Mouse (Mus musculus) embryonic stem cell, embryonic (primary cell): Measurements from ENCODE around the gene Prkca.

Experiments used
- CTCF ChIA-PET, 4 experiments: fragments of 300-600 bp in 2 of 4; fragments of 350-600 bp in 2 of 4; sonication (Branson Sonifier 250); formaldehyde crosslinking; loops; one replicate each; lab custom pipeline; 2022; ENCODE audit warnings: inconsistent platforms in 2 of 4; lab: Charles Lee
- POLR2A ChIA-PET, 4 experiments: fragments of 300-600 bp in 2 of 4; fragments of 350-600 bp in 2 of 4; sonication (Branson Sonifier 250); formaldehyde crosslinking; loops; one replicate each; lab custom pipeline; 2022; ENCODE audit warnings: antibody characterized with exemption in 4 of 4, inconsistent platforms in 1 of 4; lab: Charles Lee

The Prkca gene

DNA sequence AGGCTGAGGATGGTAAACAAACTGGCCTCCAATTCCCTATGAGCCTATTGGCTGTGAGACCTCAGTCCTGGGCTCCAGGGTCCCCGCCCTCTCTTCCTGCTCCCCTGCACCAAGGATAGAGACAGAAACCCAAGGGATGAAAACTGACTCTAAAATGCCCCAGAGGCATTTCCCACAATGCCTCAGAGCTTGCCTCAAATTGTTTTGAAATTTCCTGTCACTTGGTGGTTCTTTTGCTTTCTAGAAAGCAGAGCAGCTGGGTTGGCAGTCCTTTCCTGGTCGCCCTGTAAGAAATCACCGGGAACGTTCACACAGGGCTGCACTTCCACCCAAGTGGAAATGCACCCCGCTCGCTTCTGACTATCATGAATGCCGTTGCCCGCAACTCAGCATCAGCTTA, 66.6 kb downstream of the Prkca start:
- CTCF ChIA-PET: no interaction called here

DNA sequence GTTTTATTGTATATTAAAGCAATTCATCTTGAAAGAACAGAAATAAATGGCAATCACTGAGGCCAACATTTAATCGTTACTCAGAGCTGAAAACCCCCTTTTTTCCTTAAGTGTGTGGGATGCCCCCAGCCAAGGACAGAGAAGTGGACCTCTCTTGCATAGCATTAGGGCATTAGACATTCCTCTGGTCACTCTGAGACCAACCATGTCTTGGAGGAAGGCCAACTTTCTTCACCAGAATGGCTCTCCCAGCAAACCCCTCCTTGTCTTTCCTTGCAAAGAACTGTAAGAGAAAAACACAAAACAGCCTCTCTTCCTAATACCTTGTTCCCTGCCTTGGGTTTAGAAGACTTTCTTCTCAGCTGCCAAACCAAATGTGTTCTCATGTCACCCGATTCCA, 67.6 kb downstream of the Prkca start:
- POLR2A ChIA-PET: no interaction called here

More for the DNA sequence above, 66.6 kb downstream of the Prkca start:
- POLR2A ChIA-PET: interaction anchor here in 1 of 4 experiments (0.7 kb wide), 1 partner anchor 10 kb away, joined by 3 read pairs; no protein-coding TSS in a partner anchor

DNA sequence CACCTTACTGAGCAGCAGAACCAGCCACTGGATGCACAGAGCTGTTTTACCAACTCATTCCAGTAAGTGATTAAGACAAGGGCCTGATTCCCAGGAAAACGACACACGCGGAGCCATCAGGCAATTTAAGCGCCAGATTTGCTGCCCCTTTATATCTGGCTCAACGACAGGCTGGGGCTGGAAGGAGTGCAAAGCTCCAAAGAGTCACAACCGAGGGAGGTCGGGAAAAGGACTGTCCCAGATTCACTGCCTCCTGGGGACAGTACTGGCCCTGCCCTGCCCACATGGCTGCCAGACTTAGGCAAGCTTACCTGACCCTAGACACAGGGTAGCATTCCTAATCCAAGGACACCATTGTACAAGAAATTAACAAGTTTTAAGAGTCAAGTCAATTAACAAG, 69.7 kb downstream of the Prkca start:
- CTCF ChIA-PET: interaction anchor here in 1 of 4 experiments (0.6 kb wide), 1 partner anchor 13 kb away, joined by 3 read pairs; no protein-coding TSS in a partner anchor

More for the DNA sequence above, 67.6 kb downstream of the Prkca start:
- CTCF ChIA-PET: no interaction called here

DNA sequence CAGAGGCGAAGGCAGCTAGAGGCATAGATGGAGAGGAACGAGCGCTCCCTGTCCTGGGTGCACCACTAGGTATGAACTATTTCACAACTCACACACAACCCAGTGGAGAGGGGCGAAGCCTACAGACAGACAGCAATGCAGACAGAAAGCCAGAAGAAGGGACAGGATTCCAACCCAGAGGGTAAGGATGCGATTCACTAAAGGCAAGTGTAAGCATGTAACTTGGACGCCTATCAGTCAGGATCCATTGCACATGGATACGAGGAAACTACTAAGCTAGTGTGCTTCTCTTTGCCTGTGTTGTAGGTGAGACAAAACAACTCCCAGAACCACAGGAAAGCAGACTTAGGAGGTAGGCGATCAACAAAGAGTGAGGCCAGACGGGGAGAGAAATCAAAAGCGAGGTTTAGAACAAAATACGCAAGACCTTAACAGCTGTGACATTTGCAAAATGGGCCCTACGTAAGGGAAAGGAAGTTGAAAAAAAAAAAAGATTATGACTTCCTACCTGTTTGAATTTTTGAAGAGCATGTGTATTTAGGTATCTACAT, 70.2 kb downstream of the Prkca start:
- ChIA-PET POLR2A (interaction anchor here in 1 of 4 experiments (0.9 kb wide), 1 partner anchor 18 kb away, joined by 3 read pairs; no protein-coding TSS in a partner anchor), CTCF (no interaction called here)

More for the DNA sequence above, 69.7 kb downstream of the Prkca start:
- POLR2A ChIA-PET: interaction anchor here in 1 of 4 experiments (0.9 kb wide), 1 partner anchor 18 kb away, joined by 3 read pairs; no protein-coding TSS in a partner anchor

DNA sequence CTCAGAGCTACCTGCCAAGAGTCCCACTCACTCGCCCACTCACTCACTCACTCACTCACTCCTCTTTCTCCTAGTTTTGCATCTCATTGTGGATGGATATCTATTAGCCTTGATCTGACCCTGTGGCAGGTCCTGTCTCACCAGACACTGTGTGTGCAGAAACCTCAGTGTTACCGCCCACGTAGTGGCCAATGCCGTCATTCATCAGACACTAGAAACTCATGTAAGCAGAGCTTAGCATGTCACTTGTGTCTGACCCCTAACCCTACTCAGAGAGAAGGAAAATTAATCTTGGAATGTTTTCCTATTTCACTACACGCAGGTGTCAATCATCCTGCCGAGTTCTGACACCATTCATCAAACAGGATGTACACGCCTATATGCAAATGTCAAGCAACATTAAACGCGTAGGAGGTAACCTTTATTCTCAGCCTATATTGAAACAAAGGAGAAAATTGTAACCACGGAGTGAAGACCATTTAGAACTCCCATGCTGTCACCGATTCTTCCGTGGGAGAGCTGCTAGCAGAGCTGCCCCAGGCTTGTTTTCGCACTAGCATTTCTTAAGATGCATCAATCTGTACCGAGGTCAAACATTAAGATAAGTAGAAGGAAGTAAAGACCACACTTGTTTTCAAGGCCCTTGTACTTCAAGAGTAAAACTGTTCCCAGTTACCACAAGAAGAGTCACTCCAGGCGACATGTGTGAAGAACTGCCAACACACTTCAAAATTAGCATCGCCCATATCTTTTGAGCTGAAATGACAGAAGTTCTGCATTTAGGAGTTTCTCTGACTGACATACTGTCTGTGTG, 70.9 kb downstream of the Prkca start:
- CTCF ChIA-PET: no interaction called here
- POLR2A ChIA-PET: interaction anchor here in 1 of 4 experiments (1.9 kb wide), 1 partner anchor 71 kb away, joined by 7 read pairs; the partner anchor contains the start of gene Prkca

DNA sequence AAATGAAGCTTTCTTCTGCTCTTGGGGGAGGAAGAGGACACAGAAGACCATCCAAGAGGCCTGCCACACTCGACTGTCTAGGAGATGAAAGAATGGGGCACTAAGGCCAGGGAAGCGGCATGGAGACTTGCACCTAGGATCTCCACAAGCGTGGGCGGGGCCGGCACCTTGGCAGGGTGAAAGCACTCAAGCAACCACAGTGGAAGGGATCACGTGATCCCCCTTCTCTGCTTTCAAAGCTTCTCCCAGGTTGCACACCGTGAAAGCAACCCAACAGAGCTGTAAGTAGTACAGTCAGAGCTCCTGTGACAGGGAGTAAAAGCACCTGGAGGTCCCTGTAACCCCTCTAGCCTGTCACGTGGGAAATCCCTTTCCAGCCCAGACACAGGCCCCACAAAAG, 72.4 kb downstream of the Prkca start:
- CTCF ChIA-PET: interaction anchor here in 1 of 4 experiments (0.6 kb wide), 1 partner anchor 123 kb away, joined by 3 read pairs; no protein-coding TSS in a partner anchor
- POLR2A ChIA-PET: interaction anchor here in 2 of 4 experiments (0.9 to 1.9 kb wide), 4 partner anchors 13 to 153 kb away, joined by 3 to 7 read pairs (median 3); partner anchors contain the start of genes Cep112 (in 1 of the 2) and Prkca (in 1 of the 2)

DNA sequence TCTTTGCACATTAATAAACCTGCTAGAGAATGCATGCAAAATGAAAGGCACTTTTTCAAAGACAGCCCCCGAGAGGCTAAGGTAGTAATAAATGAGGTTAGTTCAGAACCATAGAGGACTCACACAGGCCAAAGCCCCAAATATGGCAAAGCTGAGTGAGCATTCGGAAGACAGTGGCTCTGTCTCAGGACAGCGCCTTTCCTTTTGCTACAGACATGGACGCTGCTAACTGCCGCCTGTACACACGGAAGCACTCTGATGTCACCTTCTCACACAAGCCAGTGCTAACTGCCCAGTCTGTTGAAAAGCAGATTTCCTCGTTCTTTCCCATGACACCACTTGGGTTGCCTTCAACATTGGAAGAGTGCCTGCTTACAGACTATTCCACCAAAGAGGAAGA, 74.2 kb downstream of the Prkca start:
- ChIA-PET CTCF (no interaction called here), POLR2A (interaction anchor here in 1 of 4 experiments (1.2 kb wide), 2 partner anchors 38 to 56 kb away, joined by 3 read pairs; no protein-coding TSS in a partner anchor)

DNA sequence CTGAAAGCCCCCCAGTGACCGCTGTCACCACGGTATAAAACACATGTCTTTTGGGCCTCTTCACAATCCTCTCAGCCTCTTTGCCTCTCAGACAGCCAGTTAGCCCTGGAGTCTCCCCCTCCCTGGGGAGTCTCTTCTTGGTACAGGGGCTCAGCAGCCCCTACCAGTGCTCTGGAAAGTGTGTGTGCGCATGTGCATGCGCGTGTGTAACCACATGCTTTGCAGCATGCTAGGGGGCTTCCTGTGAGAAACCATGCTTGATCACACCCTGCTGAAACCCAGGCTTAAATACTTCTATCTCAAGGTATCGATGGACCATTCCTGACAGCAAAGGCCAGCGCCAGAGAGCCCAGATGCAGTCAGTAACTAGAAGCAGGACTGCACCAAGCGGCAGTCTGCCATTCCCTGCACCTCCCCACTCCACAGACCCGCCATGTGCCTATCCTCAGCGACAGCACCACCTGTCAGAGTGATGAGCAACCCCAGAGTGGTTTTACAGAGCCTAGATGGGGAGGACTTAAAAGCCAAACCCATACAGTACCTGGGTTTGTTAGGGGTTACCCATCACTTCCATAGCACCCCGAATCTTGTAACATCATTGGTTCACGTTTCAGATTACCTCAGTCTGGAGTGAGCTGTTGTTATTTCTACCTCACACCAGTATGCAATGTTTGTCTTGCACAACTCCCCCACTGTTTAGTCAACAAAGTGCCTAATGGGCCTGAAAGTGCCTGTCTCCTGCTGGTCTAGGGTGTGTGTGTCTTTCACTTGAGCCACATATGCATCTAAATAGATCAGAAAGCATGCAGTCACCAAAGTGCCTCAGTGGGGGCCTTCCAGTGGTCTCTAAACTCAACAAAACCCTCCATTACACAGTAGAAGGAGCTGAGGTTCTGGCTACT, 75.1 kb downstream of the Prkca start:
- POLR2A ChIA-PET: interaction anchor here in 1 of 4 experiments (1.2 kb wide), 2 partner anchors 38 to 57 kb away, joined by 3 read pairs; no protein-coding TSS in a partner anchor
- CTCF ChIA-PET: interaction anchor here in 1 of 4 experiments (0.5 kb wide), 1 partner anchor 179 kb away, joined by 3 read pairs; no protein-coding TSS in a partner anchor

DNA sequence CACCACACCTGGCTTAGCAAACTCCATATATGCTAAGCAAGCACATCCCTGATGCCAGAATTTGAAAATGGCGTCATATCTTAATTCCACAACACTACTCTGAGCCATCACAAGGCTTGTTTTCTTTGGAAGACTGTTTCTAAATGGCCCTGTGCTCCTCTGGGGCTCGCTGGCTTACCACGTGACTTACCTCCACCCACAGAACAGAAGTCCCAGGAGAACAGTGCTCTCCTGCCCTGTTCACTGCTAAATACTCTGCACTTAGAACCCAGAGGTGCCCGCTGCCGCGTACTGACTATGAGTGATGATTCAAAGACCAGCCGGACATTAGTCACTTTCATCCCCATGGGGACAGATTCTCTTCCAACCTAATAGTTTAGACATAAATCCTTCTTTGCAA, 75.9 kb downstream of the Prkca start:
- ChIA-PET CTCF (no interaction called here), POLR2A (interaction anchor here in 2 of 4 experiments (0.9 to 1.2 kb wide), 3 partner anchors 10 to 42 kb away, joined by 3 read pairs; no protein-coding TSS in a partner anchor)

DNA sequence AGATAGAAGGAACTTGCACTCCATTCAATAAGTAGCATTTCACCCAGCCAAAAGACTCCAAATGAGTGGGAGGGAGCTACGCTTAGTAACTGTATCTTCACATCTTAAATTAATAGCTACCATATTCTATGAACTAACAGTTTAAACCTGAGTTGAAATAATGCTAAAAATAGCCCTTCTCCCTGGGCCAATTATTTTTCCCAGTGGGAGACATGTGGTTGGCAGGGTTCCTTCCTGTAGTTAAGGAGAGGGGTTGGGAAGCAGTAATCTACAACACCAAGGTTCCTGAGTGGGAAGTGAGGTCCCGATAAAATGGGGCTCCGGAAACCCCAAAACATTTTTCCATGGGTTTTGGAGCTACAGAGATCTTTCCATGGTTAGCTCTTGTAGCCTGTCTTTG, 76.7 kb downstream of the Prkca start:
- POLR2A ChIA-PET: interaction anchor here in 2 of 4 experiments (0.7 to 1.2 kb wide), 4 partner anchors 10 to 972 kb away, joined by 3 to 4 read pairs (median 3); no protein-coding TSS in a partner anchor
- CTCF ChIA-PET: interaction anchor here in 1 of 4 experiments (0.7 kb wide), 1 partner anchor 243 kb away, joined by 3 read pairs; no protein-coding TSS in a partner anchor

DNA sequence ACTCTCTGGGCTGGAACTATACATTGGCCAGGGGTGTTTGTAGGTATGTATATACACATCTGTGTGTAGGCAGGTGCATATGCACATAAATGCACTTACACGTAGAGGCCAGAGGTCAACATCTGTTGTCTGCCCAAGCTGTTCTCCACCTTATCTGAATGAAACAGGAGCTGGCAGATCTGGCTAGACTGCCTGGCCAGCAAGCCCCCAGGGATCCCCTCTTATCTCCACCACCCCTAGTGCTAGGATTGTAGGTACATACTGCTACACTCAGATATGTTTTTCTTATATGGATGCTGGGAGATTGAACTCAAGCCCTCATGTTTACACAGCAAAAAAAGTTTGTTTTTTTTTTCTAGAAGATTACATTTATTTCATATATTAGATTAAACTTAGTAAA, 79.9 kb downstream of the Prkca start:
- POLR2A ChIA-PET: no interaction called here
- CTCF ChIA-PET: no interaction called here

DNA sequence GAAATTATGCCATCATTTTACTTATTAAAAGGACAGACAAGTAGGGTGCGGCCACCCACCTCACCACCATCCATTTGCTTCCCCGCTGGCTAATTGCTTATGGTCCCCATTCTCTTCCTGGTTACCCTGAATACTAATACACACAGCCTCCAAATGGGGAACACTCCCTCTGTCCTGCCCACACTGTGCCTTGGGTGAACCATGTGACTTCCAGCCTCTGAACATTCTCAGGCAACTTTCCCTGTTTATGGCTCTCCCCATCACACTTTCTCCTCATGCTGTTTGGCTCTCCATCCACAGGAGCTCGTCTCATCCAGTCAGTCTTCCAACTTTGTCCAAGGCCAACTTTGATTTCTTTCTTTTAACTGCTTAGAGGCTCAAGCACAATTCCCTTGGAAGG, 80.3 kb downstream of the Prkca start:
- CTCF ChIA-PET: no interaction called here
- POLR2A ChIA-PET: no interaction called here

DNA sequence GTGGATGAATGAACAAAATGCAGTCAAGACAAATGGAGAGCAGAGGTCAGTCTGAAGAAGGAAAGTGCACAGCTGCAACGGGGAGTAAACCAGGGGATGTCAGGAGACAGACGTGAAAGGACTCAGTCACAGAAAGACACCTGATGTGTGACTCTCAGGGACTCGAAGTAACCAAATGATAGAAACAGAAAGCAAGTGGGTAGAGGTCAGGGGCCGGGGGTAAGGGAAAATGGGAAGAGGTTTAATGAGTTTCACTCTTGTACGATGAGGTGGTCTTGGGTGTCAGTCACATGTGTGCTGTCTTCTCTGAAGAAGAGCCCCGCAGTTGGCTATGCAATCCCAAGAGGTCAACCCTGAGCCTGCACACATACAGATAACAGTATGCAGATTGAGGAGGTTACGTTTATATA, 82.0 kb downstream of the Prkca start:
- POLR2A ChIA-PET: interaction anchor here in 1 of 4 experiments (0.7 kb wide), 1 partner anchor 596 kb away, joined by 4 read pairs; no protein-coding TSS in a partner anchor
- CTCF ChIA-PET: interaction anchor here in 1 of 4 experiments (0.7 kb wide), 1 partner anchor 13 kb away, joined by 3 read pairs; no protein-coding TSS in a partner anchor

DNA sequence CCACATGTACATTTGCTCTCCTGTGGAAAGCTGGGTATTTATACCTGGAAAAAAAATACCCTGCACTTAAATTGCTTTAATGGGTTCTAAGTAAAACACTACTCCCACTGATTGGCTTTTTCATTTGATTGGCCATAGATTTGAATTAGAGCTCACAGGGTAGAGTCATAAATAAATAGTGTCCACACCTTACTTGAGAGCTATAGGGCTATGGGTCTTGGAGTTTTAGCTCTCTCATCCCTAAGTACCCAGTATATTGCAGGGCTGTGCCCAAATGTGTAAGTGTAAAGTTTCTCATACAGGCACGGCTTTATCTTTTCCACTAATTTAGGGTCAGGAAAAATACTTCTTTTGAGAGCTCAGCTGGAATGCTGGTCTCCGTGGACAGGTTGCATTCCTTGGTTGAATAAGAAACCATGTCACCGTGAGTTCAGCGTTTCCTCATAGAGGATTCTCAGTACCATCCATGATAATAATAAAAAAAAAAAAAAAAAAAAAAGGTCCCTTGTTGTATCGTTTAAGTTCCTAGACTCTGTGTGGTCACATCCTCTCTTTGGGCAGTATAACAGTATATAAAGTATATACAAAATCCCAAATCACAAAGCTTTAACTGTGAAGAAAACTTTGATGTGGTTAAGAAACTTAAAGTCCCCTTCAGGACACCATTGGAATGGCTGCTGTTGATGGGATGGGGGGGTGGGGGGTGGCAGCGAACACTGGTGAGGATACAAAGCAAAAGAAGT, 82.8 kb downstream of the Prkca start:
- ChIA-PET CTCF (interaction anchor here in 2 of 4 experiments (0.7 kb wide), 2 partner anchors 14 to 1660 kb away, joined by 3 read pairs; no protein-coding TSS in a partner anchor), POLR2A (interaction anchor here in 1 of 4 experiments (0.7 kb wide), 1 partner anchor 597 kb away, joined by 4 read pairs; no protein-coding TSS in a partner anchor)

DNA sequence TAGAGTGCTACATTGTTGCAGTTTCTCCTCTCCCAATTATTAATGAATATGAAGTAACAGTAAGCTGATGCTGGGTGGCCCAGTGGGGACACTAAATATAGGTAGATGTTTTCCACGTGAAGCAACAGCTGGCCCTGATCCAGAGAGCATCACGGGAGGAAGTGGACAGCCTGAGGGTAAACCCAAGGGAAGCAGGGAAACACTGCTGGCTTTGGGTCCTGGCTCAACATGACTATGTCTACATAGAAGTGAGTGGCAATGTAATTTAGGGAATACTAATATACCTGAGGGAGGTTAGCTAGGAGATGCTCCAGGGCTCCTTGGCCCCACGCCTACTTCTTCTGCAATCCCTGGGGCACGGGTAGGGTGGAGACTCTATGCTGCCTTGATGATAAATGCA, 84.3 kb downstream of the Prkca start:
- ChIA-PET CTCF (no interaction called here), POLR2A (no interaction called here)

DNA sequence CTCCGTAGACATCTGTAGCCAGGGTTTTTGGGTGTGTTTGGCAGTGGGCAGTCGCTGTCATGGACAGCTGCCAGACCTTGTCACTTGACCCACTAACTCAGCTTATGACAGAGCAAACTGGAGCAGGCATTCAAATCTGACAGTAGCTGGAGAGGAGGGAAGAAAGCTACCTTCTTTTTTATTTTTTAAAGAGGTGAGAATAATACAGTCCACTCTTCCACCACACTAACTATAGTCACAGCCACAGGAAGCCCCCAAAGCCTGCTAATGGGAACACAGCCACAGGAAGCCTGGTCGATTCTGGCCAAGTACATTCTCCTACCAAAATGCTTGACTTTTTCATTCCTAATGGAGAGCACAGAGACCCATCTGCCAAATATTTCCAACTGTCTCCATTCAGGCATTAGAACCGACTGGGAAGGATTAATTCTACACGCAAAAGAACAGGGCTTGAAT, 84.9 kb downstream of the Prkca start:
- ChIA-PET POLR2A (no interaction called here), CTCF (no interaction called here)

DNA sequence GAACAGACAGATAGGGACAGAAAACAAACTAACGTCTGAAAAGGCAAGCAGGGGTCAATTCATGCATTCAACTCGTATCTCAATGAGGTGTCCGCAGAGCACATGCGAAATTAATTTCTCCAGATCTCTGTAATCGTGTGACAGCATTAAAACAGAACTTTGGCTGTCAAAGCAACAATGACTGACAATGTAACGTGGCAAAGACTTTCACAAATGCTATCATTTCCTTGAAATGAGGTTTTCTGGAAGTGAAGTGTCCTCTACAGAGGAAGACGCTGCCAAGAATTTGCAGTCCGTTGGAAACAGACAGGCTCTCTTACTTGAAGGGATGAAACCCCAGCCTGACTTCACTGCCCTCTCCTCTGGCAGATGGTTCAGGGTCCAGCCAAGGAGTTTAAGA, 85.8 kb downstream of the Prkca start:
- ChIA-PET CTCF (no interaction called here), POLR2A (no interaction called here)
